8 mouse cellular contexts compared by ENCODE assay signal in genomic region chr3:52102601-52103530, GRCm38 (mm10). TPM values are rescaled to one million over a fixed set of nuclear protein-coding genes. Genes with fewer than 3 reads are reported as not detected.
DNase-seq lines count a peak whose midpoint lies in the region; ATAC-seq lines count a peak whose summit lies in the region.

No protein-coding gene starts in this region.

- DNase-seq in MN1 (ENCODE audit: low spot score): peak; percentile 94
- peak; percentile 58 to 82 for DNase-seq in cerebellum, adult 18-20 months
- peak; percentile 33 to 70 for DNase-seq in frontal cortex, adult 2 months (ENCODE audit: extremely low spot score in 1 of 2, low spot score in 1 of 2)
- peak; percentile 47 for DNase-seq in left cerebral cortex, adult 11 months (ENCODE audit: low spot score)
- DNase-seq in lung, postnatal 36 days: peak; percentile 88
- DNase-seq in retina, postnatal 1 day: peak; percentile 96
- peak; percentile 84 for DNase-seq in thymus, postnatal 4 days

- peak overlapping the region; percentile 99 for H3K27ac ChIP-seq in hindbrain, embryonic 12.5 days

- H3K9me3 ChIP-seq in hindbrain, embryonic 12.5 days (replicated peaks): no peaks in the 10 kb centered on the region

- H3K36me3 ChIP-seq in hindbrain, embryonic 12.5 days: no peaks in the 10 kb centered on the region

- peak overlapping the region; percentile 90 for H3K9ac ChIP-seq in hindbrain, embryonic 12.5 days

- peaks cover 4% of the 10 kb centered on the region; the same call in 1 of the 2 replicates for H3K4me1 ChIP-seq in hindbrain, embryonic 12.5 days

- peak overlapping the region; percentile 83 for H3K4me2 ChIP-seq in hindbrain, embryonic 12.5 days (replicated peaks)

- WGBS in hindbrain, embryonic 12.5 days: under 1% methylated on average over 51 of the region's 52 CpGs

- ATAC-seq in hindbrain, embryonic 12.5 days (ENCODE audit: low FRiP score): peak; percentile 83

- H3K4me3 ChIP-seq in hindbrain, embryonic 12.5 days: peak overlapping the region; percentile 88

- H3K27me3 ChIP-seq in hindbrain, embryonic 12.5 days: no peaks in the 10 kb centered on the region

RNA-seq across cellular contexts. Expression of gene Maml3, which starts 2.0 kb away (rescaled TPM):
- 5.6 and 6.0 TPM in 2 replicates for polyA plus RNA-seq in frontal cortex, adult 2 months (2012; rRNA removed)
- polyA plus RNA-seq in hindbrain, embryonic 12.5 days (2016; fragmentation: Nextera tagmentation; extraction: Ambion mirVana): 8.3 and 8.9 TPM in 2 replicates

Comparison
In these comparisons a context has a peak if more than half of its experiments do, and no peak if none do; other contexts are left out.
1. Peak in every context shown above with its lines: DNase-seq, ATAC-seq, H3K4me3 ChIP-seq and H3K27ac ChIP-seq.